Mouse (Mus musculus) ES-E14 (cell line): ENCODE data around the gene C2cd4d.

ENCODE experiments used
- MAFK ChIP-seq: IDR thresholded peaks from 2 replicates; pipeline ENCODE4 v1.6.1; 2014; ENCODE audit warnings: mild to moderate bottlenecking, low read depth, low read length, inconsistent platforms; ENCODE audit not compliant: insufficient read depth
- ZC3H11A ChIP-seq: IDR thresholded peaks from 2 replicates; pipeline ENCODE4 v1.6.1; 2012; ENCODE audit warnings: low read depth, mild to moderate bottlenecking, inconsistent platforms, low read length, borderline replicate concordance

- TF ChIP-seq ZC3H11A (no peak), MAFK (no peak)
Observed at GRCm38 (mm10) chr3:94393049-94393448, 30.8 kb downstream of the C2cd4d start.
